Mouse (Mus musculus): Measurements from ENCODE around the gene 2310009B15Rik. TPM values are rescaled to one million over a fixed set of nuclear protein-coding genes. Genes with fewer than 3 reads are reported as not detected.

The 2310009B15Rik gene
- total RNA-seq (2021), result 10 to 100 TPM in 1 of 2 experiments, 1 to 10 TPM in 1; 9.4 to 11.1 TPM
- long read RNA-seq, experiment 1, partial matches to known transcripts, result 0 of 9 reads
- long read RNA-seq, experiment 1, other reads (novel, unspliced or antisense), result 4 of 9 reads
- long read RNA-seq, experiment 2, partial matches to known transcripts, result 0 of 6 reads
- long read RNA-seq, experiment 2, other reads (novel, unspliced or antisense), result 4 of 6 reads

DNA sequence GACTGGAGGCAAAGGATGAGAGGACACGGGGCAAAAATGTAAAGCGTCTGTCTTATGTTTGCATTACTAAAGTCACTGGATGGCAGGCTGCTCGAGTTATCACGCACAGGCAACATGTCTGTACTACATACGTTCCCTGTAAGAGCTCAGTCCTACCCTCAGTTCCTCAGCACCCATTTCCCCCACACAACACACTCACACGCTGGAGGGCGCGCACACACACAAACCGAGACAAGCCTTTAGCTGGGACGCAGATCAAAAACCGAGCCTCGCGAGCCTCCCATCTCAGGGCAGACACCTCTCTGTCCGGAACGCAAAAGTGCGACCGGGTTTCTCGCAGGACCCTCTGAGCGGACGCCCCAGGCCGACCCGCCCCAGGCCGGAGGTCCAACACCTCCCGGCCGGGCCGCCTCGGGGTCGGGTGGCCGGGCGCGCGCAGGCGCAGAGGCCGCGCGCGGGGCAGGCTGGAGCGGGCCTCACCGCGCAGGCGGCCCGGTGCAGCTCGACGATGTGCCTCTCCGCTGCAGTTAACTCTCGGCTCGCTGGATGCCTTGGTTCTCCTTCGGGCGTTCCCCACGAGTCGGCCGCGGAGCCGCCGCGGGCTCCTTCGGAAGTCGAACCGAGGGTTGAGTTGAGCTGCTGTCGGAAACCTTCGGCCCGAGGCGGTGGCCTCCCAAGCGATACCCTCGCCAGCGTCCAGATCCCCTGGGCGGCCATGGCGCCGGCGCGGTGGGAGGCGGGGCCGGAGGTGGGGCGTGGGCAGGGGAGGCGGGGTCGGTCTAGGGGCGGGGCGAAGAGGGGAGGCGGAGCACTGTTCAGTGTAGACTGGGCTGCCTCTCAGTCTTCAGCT is at the start of gene 2310009B15Rik:
TSS of gene 2310009B15Rik (minus strand) at position 752 of the 850 bp plus-strand sequence.
- DNase-seq, result peak; percentile 86 to 87
- intact Hi-C loops (cut with DNase I), result loop anchor here (5.0 kb wide), 1 partner anchor 226 kb away; no protein-coding TSS in a partner anchor

DNA sequence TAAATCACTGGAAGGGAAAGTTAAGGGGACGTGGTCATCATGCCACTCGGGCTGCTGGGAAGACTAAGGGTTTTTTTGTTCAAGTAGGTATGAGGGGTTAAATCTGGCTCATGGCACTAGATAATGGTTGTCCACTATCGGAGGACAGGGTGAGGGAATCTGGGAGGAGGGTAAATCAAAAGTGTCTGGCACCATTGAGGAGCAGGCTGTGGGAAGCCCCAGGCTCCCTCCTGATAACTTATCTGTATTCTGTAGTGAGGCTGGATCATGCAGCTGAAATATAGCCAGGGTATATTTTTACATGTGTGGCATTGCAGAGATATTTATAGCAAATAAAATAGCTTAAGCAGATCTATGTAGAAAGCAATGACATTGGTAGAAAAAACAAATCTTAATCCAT is 49.6 kb upstream of the 2310009B15Rik start:
- DNase-seq, result no peak
- intact Hi-C loops (cut with DNase I), result no loop called here

DNA sequence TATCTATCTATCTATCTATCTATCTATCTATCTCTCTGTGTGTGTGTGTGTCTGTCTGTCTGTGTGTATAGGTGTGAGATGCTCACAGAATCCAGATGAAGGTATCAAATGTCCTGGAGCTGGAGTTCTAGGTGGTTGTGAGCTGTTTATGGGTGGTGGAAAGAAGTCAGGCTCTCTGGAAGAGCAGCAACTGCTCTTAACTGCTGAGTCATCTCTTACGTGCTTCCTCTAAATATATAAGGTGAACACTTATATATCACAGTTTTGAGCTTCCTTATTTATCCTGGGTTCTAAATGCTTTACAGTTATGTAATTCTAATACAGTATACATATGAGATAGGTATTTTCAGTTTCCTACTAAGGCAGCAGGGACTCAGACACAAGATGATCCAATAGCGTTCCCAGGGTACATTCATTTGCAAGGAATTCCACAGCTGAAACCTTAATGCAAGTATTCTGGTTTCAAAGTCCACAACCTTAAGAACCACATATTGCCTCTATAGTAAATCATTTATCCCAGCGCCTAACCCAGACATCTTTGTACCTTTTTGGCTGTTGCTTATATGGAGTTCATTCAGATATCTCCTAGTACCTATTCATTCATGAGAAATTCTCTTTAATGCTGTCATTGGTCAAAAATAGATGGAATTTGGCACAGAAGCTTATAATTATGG is 48.6 kb upstream of the 2310009B15Rik start:
- intact Hi-C loops (cut with DNase I), result no loop called here
- DNase-seq, result no peak

DNA sequence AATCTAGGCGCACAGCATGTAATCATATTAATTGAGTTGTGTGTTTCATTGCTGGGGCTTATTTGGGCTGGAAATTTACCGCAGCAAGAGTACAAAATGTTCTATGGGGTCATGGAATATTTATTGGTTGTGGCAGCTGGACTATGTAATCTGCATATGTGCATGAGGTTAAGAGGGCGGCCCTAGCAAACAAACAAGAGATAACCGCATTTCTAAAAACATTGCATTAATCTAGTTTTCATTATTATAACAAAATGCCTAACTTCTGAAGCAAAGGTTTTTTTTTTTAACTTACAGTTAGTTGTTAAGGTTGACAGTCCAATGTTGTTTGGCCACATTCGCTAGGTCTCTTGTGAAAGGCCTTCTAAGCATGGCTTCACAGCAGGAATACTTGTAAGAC is 47.2 kb upstream of the 2310009B15Rik start:
- no peak for DNase-seq
- intact Hi-C loops (cut with DNase I), result no loop called here

DNA sequence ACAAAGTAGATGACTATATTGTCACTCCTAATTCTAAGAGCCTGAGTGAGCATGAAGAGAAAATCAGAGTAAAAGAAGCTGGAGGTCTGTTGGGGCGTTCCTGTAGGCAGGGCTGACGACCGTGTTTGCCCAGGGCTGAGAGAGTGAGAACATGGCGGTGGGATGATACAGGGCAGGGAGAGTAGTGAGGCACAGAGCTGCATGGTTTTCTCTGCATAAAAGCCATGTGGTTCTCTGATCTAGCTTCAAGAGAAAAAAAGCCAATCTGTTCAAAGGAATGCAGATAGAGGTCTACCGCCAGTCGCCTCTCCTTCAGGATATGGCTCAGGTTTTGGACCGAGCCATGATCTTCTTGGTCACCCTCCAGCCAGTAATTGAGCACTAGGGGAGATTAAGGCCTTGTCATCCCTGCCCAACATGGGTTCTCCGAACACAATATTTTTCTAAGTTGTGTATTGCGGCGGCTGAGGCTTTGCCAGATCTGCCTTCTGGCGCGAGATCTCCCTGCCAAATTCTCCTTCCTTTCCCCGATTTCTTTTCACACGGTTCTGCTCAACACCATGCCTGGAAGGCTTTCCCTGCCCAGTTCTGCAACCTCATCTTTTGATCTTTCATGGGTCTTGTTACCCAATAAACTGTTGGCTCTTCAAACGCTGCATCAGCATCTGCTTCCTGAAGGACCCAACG is 44.9 kb upstream of the 2310009B15Rik start:
- intact Hi-C loops (cut with DNase I), result no loop called here
- no peak for DNase-seq

DNA sequence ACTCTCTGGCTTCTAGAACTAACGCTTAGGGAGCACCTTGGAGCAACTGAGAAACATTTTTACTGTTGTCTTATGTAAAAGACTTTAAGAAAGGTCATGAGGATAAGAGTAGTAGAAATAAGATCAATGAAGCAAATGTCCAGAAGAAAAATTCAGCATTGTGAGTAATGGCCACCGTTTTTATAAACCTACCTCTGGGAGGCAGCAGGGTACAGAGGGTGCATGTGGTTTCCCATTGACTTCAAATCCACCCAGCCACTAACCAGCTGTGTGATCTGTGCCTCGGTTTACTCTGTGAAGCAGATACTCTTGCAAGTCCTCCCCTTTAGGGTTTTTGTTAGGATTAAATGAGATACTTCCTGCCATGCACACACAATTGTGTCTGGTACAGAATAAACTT is 39.4 kb upstream of the 2310009B15Rik start:
- DNase-seq, result no peak
- intact Hi-C loops (cut with DNase I), result no loop called here

DNA sequence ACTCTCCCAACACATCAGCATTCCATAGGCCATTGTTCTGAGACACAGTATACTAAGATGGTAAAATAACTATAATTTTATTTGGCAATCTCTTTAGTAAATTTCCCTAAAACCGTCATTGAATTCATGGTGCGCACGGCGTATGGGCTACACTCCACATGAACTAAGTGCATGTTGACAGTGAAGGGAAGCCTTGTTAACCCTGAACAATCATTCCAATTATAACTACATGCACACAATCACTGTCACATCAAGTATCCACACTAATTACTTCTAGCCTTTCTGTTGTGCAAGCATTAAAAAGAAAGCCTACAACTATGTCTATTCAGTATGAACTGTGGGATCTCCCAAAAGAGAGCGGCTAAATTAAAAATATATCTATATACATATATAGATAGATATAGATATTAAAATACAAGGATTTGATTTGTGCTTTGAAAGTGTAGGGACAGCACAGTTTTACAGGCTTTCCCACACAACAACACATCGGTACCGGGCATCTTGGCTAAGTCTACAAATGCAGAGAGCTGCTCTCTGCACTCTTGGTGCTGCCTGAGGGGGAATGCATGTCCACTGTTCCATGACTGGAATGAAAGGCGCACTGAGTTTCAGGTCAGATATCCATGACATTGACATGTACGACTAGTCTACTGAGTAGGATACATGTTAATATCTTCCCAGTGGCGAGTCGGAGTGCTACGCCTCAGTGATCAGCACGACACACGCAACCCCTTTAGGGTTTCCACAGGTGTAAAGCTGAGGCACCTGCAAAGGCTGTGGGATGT is 21.0 kb upstream of the 2310009B15Rik start:
- no peak for DNase-seq
- intact Hi-C loops (cut with DNase I), result no loop called here

DNA sequence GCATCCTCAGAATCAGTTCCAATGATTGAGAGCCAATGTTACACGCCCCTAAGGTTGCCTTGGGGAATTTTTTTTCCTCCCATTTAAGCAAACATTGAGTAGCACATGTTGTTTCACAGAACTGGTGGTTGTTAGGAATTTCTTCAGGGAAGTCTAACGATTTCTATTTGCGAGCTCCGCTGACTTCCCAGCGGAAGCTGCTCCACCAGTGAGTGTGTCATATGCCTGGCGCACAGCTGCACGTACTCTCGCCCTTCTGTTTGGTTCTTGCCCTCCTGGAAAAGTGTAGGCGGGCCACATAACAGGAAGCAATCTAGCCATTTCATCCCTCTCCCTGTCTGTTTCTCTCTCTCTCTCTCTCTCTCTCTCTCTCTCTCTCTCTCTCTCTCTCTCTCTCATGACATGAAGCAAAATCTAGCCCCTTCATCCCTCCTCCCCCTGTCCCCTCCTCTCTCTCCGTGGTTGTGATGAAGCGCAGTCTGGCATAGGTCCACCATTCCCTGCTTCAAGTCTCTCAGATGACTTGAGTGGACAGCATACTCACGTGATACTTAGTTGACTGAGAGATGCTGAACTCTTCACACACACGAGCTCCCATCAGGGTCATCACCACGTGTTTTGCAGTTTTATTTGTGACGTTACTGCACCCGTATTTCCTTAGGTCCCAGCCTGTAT is 19.9 kb upstream of the 2310009B15Rik start:
- no peak for DNase-seq
- intact Hi-C loops (cut with DNase I), result no loop called here

DNA sequence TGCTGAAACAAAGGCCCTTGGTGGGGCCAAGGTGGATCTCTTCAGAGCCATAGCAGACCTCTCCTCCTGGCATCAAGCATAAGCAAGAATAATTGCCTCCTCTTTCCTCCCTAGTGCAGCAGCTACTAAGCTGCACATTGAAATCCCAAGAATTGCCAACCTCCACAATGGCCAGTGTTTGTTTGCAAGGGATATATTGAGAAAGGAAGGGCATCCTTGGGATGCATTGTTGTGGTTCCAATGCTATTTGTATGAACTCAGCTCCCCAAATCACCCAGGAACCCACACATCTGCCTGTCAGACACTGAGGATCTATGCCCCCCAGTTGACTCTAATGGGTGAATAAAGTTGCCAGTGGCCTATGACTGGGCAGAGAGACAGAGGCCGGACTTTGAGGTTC is 5.8 kb downstream of the 2310009B15Rik start:
- intact Hi-C loops (cut with DNase I), result no loop called here
- no peak for DNase-seq

DNA sequence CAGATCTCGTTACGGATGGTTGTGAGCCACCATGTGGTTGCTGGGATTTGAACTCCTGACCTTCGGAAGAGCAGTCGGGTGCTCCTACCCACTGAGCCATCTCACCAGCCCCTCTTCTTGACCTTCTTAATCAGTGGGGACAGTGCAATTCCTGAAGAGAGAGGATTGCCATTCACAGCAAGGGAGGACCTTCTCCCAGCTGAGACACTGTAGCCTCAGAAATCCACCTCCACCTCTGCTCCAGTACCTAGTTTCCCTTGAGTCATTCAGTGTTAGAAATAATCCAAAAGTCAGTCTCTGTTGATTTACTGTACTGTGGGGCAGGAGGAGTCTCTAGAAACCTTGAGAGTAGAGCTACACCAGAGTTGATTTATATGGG is 6.5 kb downstream of the 2310009B15Rik start:
- intact Hi-C loops (cut with DNase I), result no loop called here
- no peak for DNase-seq

DNA sequence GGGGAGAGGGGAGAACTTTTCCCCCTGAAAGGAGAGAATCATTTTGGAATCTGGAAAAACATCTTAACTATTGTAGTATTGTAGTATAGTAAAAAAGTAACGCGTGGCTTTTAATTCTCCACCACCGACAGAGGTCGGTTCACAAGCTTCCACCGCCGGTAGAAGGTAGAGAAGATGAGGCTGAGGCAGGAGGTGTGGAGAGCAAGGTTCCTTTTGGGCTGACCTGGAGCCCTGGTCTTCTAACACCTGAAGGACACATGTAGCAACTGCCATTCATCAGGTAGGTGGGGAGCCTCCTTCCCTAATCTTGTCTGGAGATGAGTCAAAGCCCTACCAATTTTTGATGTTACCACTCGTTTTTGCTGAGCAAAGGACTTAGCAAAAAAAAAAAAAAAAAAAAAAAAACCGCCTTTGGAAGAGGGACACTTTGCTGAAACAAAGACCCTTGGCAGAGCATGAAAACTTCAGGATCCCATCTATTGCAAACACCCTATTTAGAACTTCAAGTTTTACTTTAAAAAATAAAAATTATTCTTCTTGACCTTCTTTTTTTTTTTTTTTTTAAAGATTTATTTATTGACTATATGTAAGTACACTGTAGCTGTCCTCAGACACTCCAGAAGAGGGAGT is 7.0 kb downstream of the 2310009B15Rik start:
- no peak for DNase-seq
- intact Hi-C loops (cut with DNase I), result no loop called here

DNA sequence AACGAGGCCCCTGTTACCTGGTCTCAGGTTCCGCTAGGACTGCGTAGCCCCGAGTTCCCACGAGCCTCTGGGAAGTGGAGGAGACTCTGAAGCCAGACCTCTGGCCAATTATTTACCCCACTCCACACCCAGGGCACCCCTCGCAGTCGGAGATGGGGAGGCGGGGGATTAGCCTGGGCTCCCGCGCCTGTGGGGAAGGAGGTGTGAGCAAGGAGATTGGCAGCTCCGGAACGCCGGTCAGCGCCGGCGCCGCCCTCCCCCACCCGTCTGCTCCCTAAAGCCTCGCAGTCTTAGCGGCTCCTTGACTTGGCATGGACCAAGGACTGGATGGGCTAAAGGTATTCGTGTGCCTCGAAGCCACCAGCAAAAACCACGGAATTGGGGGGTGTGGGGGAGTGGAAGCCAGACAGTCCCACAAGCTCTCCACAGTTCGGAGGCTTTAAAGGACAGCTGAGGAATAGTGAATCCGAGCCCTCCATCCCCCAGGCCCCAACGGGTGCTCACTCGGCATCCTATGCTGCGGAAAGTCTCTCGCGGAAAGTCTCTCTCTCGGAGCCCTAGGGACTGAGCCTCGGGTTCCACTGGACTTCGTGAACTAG is 8.0 kb downstream of the 2310009B15Rik start, which contains the start of gene Lhx9:
TSS of gene Lhx9 (minus strand) at position 67 of the 599 bp plus-strand sequence.
- peak in 1 of 2 experiments; percentile 19 for DNase-seq
- intact Hi-C loops (cut with DNase I), result no loop called here

DNA sequence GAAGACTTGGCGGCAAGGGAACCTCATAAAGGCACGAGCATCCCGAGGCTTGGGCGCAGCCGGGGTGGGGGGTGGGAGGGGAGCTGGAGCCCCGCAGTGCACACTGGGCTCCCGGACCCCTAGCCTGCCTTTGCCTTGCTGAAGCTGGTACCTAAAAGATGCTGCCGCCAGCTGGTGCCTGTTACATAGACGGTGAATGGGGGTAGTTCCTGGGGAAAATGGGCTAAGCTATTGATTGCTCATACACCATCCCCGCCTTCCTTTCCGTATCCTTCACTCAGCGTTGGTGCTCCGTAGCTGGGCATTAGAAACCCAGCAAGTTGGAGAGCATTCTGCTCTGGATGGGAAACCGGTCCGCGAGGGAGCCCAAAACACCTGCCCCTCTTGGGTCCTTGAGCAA is 8.6 kb downstream of the 2310009B15Rik start:
- no peak for DNase-seq
- intact Hi-C loops (cut with DNase I), result no loop called here

DNA sequence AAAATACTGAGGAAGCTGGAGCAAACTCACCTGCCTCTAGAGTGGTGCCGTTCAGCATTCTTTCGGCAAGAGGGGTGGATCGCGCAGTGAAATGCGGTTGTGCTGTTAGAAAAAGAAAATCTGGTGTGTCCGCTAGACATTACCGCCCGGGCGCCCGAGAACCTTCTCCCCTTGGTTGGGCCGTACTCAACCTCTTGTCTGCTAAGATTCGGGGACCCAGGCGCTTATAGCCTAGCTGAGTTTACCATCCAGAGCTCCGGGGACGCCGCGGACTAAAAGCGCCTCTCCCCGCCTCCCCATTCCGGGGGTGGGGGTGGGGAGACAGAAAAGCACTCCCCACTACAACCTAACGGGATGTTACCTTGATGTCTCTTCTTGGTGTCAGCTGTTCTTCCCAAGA is 9.5 kb downstream of the 2310009B15Rik start:
- intact Hi-C loops (cut with DNase I), result no loop called here
- DNase-seq, result no peak

DNA sequence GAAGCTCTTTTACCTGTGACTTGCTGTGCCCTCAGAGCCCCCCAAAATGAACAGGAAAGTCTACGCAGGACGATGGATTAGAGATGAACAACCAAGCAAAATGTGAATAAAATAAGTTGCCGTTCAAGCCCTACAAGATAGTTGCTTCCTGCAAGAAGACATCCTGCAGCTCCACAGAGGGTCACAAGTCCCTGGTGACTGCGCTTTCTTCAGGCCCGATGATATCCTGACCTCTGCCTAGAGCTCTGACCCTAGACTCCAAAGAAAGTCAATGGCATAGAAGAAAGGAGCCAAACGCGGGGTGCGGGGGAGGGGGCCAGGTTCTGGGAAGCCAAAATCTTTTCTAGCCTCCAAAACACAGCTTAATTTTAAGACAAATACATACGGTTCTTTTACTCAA is 10.1 kb downstream of the 2310009B15Rik start:
- intact Hi-C loops (cut with DNase I), result no loop called here
- DNase-seq, result no peak

DNA sequence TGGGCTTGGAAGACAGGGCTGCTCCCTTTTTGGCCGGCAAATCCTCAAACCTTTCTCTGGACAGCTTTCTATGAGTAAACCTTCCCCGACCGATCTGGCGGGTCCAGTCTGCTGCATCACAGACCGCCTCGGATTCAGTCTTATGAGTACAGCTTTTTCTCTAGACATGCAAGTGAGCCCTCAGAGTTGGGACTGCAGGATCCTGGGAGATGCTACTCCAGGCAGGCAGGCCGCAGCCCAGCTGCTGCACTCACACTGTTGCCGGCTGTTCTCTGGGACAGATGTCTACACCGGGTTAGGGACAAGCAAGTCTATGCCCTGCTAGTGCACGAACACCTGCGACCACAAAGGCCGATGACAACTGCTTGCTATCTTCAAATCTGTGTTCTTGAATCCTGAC is 10.5 kb downstream of the 2310009B15Rik start:
- no peak for DNase-seq
- intact Hi-C loops (cut with DNase I), result no loop called here

DNA sequence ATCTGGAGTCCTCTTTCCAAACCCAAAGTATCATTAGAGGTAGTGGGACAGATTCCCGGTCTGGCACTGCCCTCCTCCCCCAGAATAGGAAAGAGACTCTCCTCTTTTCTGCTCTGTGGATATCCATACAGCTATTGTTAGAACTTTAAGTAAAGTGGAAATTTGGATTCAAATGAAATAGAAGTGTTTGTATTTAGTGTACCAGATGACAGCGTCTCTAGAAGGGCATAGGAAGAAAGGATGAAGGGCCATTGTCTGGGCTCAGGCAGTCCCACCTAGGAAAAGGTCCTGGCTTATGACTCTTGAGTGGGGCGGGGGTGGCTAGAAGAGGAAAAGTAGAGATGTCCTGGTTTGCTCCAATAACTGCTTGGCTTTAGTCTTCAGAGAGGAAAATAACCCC is 11.2 kb downstream of the 2310009B15Rik start:
- intact Hi-C loops (cut with DNase I), result no loop called here
- no peak for DNase-seq

DNA sequence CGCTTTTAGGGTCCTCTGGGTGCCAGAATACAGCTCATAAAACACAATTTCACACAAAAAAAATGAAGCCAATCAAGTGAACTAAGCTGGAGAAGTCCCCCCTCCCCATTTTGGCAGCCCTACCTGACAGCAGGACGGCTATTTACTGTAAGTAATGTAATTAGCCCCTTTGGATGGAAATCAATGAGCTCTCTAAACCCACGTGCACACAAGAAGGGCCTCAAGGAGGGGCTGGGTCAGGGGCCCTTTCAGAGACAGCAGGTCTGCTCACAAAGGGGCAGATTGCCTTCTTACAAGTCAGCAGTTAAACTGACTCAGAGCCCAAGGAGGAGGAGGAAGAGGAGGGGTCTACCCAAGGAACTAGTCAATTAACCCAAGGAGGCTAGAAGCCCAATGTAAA is 12.5 kb downstream of the 2310009B15Rik start:
- no peak for DNase-seq
- intact Hi-C loops (cut with DNase I), result loop anchor here (5.0 kb wide), 1 partner anchor 517 kb away; no protein-coding TSS in a partner anchor
